Mouse (Mus musculus): ENCODE measurements around the gene Opa3. TPM values are rescaled to one million over a fixed set of nuclear protein-coding genes. Genes with fewer than 3 reads are reported as not detected.

The Opa3 gene
- total RNA-seq, 2 experiments from 2014 or later = 31.7 to 37.4 TPM

GRCm38 (mm10) chr7:19214369-19214768 lies 13.8 kb upstream of the Opa3 start:
- no peak for DNase-seq

- DNase-seq = no peak
Measured at GRCm38 (mm10) chr7:19214940-19215339, 13.2 kb upstream of the Opa3 start.

GRCm38 (mm10) chr7:19217492-19217891 lies 10.6 kb upstream of the Opa3 start:
- no peak for DNase-seq

GRCm38 (mm10) chr7:19217944-19218343 lies 10.2 kb upstream of the Opa3 start:
- no peak for DNase-seq

- DNase-seq = no peak
Measured at GRCm38 (mm10) chr7:19220061-19220460, 8.1 kb upstream of the Opa3 start.

- no peak for DNase-seq
Measured at GRCm38 (mm10) chr7:19222189-19222588, 5.9 kb upstream of the Opa3 start.

- no peak for DNase-seq
Measured at GRCm38 (mm10) chr7:19222875-19223274, 5.3 kb upstream of the Opa3 start.

GRCm38 (mm10) chr7:19224933-19225332 lies 3.2 kb upstream of the Opa3 start:
- DNase-seq = no peak

- DNase-seq = peak; percentile 55 to 65
Measured at GRCm38 (mm10) chr7:19226817-19227797, 1.0 kb upstream of the Opa3 start.

- no peak for DNase-seq
Measured at GRCm38 (mm10) chr7:19228793-19229148, 637 bp downstream of the Opa3 start.

- DNase-seq = no peak
Measured at GRCm38 (mm10) chr7:19229404-19229803, 1.3 kb downstream of the Opa3 start.

- DNase-seq = no peak
Measured at GRCm38 (mm10) chr7:19230041-19230580, 2.0 kb downstream of the Opa3 start.

GRCm38 (mm10) chr7:19230899-19231298 lies 2.8 kb downstream of the Opa3 start:
- no peak for DNase-seq

- no peak for DNase-seq
Measured at GRCm38 (mm10) chr7:19231849-19232248, 3.7 kb downstream of the Opa3 start.

GRCm38 (mm10) chr7:19234652-19235051 lies 6.5 kb downstream of the Opa3 start:
- DNase-seq = no peak

- no peak for DNase-seq
Measured at GRCm38 (mm10) chr7:19235092-19235671, 7.0 kb downstream of the Opa3 start.

- DNase-seq = no peak
Measured at GRCm38 (mm10) chr7:19236411-19236810, 8.3 kb downstream of the Opa3 start.

GRCm38 (mm10) chr7:19238344-19238743 lies 10.2 kb downstream of the Opa3 start:
- DNase-seq = no peak

- DNase-seq = peak; percentile 89 to 92
Measured at GRCm38 (mm10) chr7:19239423-19239822, 11.3 kb downstream of the Opa3 start.

- no peak for DNase-seq
Measured at GRCm38 (mm10) chr7:19239986-19240385, 11.9 kb downstream of the Opa3 start.

- DNase-seq = no peak
Measured at GRCm38 (mm10) chr7:19240905-19241463, 12.8 kb downstream of the Opa3 start.

GRCm38 (mm10) chr7:19242005-19242404 lies 13.9 kb downstream of the Opa3 start:
- no peak for DNase-seq

- no peak for DNase-seq
Measured at GRCm38 (mm10) chr7:19243858-19244257, 15.7 kb downstream of the Opa3 start.

Data from adrenal gland, postnatal 36 days (tissue).